Mouse (Mus musculus) macrophage (primary cell): ENCODE data around the gene Plvap. TPM values are rescaled to one million over a fixed set of nuclear protein-coding genes. Genes with fewer than 3 reads are reported as not detected.
A peak's percentile ranks its signal among the peaks of the same experiment; 100 is the strongest.

Experiments
- H3K27ac ChIP-seq: fragments of 350-480 bp; formaldehyde crosslinking; 2 replicates; pipeline ENCODE4 v1.9.0; 2021
- H3K36me3 ChIP-seq: fragments of 350-480 bp; formaldehyde crosslinking; 2 replicates; pipeline ENCODE4 v1.9.0; 2021; ENCODE audit errors: inconsistent target
- H3K4me3 ChIP-seq: fragments of 350-480 bp; formaldehyde crosslinking; 2 replicates; pipeline ENCODE4 v1.9.0; 2021; ENCODE audit errors: inconsistent target
- H3K79me2 ChIP-seq: fragments of 350-480 bp; formaldehyde crosslinking; 2 replicates; pipeline ENCODE4 v1.9.0; 2021; ENCODE audit errors: inconsistent target
- WGBS: methylation state at CpG from one replicate; pipeline ENCODE4 v1.1.7; 2026; ENCODE audit warnings: inconsistent platforms; ENCODE audit not compliant: missing documents; 5-methylcytosine and 5-hydroxymethylcytosine counted together
- polyA plus RNA-seq: library from polyadenylated mRNA; stranded (reverse); fragments of 250-400 nt; gene quantifications from 3 replicates; pipeline ENCODE4 v1.2.4, GENCODE M21; 2018; ENCODE audit warnings: inconsistent platforms

Plvap gene
- polyA plus RNA-seq, 1 experiment from 2014 or later, result not detected

DNA sequence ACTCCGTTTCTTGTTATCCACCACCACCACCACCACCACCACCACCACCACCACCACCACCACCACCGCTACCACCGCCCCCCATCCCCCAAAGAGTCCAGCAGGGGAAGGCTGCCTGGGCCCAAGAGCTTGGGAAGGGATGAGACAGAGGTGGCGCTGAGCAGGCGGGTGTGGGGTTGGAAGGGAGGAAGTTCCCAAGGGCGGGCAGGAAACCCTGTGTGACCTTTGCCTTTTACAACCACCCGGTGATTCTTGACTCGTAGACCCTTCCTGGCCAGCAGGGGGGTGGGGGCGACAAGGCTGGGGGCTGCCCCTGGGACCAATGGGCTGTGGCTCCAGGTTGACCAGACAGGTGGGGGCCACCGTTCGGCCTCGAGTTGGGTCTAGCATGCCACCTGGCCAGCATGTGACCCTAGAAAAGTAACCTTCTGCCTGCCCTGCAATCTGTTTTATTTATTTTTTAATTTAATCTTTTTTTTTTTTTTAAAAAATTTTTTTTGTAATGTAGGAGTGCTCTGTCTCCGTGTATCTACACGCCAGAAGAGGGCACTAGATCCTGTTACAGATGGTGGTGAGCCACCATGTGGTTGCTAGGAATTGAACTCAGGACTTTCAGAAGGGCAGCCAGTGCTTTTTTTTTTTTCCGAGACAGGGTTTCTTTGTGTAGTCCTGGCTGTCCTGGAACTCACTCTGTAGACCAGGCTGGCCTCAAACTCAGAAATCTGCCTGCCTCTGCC lies 1.6 kb upstream of the Plvap start:
- H3K27ac ChIP-seq, result no peak overlapping the region
- H3K36me3 ChIP-seq, result no peaks in the 10 kb centered on the region
- no peak overlapping the region for H3K4me3 ChIP-seq
- WGBS, result 41% methylated on average over 12 of the region's 15 CpGs
- no peaks in the 10 kb centered on the region for H3K79me2 ChIP-seq

DNA sequence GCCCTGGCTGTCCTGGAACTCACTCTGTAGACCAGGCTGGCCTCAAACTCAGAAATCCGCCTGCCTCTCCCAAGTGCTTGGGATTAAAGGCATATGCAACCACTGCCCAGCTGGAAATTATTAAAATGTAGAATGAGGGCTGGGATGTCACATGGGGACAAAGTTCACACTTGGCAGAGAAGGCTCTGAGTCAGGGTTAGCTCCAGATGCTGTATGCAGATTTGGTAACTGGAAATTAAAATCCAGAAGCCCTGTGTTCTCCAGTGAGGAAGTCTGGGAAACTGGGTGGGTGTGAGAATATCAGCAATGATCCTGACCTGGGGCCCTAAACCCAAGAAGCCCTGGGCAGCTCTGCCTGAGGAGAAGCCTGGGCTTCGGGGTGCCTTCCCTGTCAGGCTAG lies 2.2 kb downstream of the Plvap start:
- H3K27ac ChIP-seq, result no peak overlapping the region
- WGBS, result 96% methylated on average over 2 of the region's 2 CpGs
- no peaks in the 10 kb centered on the region for H3K36me3 ChIP-seq
- H3K79me2 ChIP-seq, result no peaks in the 10 kb centered on the region
- H3K4me3 ChIP-seq, result no peak overlapping the region

DNA sequence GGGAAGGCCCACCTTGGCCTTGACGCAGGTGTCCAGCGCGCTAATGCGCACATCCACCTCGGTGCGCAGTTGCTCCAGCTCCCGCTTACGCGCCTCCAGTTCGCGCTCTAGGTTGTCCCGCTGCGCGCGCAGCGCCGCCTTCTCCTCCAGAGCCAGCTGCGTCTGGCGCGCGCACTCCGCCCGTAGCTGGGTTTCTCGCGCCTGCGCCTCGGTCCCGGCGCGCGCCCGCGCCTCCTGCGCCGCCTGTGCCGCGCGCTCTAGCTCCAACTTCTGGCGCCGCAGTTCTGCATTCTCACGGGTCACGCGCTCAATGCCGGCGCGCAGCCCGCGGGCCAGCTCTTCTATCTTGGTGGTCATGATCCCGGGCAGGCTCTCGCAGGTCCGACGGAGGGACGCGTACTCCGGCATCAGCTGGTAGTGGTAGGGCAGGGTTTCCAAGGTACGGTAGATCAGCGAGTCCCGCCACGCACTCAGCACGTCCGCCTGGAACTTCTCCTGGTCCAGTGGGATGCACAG lies 3.9 kb downstream of the Plvap start:
- no peak overlapping the region for H3K4me3 ChIP-seq
- no peaks in the 10 kb centered on the region for H3K36me3 ChIP-seq
- no peaks in the 10 kb centered on the region for H3K79me2 ChIP-seq
- no peak overlapping the region for H3K27ac ChIP-seq
- WGBS, result 2% methylated on average over 53 of the region's 61 CpGs

DNA sequence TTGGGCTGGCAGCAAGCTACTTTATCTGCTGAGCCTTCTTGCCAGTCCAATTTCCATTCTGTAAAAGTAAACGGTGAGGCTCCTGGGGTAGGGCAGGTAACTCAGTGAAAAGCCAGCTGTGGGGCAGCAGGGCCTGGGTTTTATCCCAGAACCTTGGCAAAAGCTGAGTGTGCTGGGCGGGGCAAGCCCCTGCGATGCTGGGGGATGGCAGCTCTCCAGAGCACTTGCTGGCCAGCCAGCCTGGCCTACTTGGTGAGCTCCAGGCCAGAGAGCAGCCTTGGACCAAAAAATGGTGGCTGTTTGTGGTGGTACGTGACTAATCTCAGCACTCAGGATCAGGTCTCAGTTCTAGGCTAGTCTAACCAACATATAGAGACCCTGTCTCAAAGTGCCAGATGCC lies 5.6 kb downstream of the Plvap start:
- no peaks in the 10 kb centered on the region for H3K36me3 ChIP-seq
- 90% methylated on average over 4 of the region's 4 CpGs for WGBS
- H3K79me2 ChIP-seq, result no peaks in the 10 kb centered on the region
- H3K27ac ChIP-seq, result no peak overlapping the region
- H3K4me3 ChIP-seq, result no peak overlapping the region

DNA sequence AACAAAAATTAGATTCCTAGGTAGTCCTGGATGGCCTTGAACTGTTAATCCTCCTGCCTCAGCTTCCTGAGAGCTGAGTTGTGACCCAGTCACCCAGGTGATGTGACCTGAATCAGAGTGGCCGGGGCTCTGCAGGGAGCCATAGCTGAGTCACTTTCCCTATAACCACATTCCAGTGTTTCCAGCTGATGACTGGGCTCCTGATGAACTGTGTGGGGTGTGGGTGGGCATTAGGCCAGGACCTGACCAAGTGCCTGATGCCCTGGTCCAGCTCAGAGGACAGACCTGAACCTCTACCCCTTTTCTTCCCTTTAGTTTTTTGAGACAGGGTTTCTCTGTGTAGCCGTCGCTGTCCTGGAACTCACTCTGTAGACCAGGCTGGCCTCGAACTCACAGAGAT lies 6.2 kb downstream of the Plvap start:
- 100% methylated on average over 4 of the region's 4 CpGs for WGBS
- Histone ChIP-seq H3K27ac (no peak overlapping the region), H3K36me3 (no peaks in the 10 kb centered on the region), H3K4me3 (no peak overlapping the region), H3K79me2 (no peaks in the 10 kb centered on the region)

DNA sequence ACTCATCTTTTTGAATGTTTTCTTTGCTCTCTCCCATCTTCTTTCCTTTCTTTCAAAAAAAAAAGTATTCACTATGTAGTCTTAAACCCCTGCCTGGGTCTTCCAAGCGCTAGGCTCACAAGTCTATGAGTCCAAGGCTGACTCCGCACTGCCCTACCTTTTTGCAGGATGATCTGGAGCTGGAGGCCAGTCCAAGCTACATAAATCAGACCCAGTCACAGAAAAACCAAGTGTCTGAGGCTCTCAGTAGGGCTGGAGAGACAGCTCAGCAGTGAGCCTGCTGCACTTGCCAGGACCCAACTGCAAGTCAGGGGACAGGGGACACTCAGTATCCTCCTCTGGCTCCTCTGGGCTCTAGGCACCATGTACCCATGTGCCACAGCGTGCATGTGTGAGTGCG lies 7.2 kb downstream of the Plvap start:
- no peak overlapping the region for H3K27ac ChIP-seq
- no peaks in the 10 kb centered on the region for H3K36me3 ChIP-seq
- H3K4me3 ChIP-seq, result no peak overlapping the region
- no peaks in the 10 kb centered on the region for H3K79me2 ChIP-seq
- 98% methylated on average over 4 of the region's 4 CpGs for WGBS

DNA sequence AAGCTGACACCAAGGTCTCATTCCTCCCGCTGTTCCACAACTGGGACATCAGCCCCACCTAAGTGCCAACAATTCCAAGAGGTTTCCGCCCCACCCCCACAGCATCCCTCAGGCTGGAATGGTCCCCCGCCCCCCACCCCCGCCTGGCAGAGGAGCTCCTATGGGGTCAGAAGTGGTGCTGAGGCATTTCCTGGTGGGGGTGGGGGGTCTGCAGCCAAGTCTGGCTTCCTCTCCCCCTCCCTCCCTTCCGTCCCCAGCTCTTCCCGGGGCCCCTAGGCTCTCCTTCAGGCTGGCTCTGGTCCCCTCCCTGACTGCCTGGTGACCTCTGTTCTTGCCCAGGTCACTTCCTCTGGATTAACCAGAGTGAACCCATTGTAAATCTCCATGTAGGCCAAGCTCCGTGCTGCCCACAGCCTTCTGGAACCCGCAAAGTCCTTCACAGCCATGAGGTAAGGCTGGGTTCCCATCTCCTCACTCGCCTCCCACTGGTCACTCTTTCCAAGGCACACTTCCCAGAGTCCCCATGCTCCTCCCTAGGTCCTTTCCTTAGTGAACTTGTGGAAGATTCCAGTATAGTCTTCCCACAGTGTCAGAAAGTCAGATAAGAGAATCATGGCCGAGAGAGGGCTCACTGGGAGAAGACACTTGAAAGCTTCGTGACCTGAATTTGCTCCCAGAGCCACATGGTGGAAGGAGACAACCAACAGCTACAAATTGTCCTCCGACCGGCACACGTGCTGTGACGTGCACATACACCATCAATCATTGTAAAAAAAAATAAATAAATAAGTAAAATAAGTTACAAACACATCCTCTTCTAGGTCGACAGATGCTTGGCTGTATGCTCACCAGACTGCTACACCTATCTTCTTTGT lies 12.5 kb downstream of the Plvap start:
- Histone ChIP-seq H3K4me3 (no peak overlapping the region), H3K36me3 (peaks cover 5% of the 10 kb centered on the region; the same call in 1 of the 2 replicates), H3K27ac (no peak overlapping the region), H3K79me2 (no peaks in the 10 kb centered on the region)
- 74% methylated on average over 14 of the region's 16 CpGs for WGBS

DNA sequence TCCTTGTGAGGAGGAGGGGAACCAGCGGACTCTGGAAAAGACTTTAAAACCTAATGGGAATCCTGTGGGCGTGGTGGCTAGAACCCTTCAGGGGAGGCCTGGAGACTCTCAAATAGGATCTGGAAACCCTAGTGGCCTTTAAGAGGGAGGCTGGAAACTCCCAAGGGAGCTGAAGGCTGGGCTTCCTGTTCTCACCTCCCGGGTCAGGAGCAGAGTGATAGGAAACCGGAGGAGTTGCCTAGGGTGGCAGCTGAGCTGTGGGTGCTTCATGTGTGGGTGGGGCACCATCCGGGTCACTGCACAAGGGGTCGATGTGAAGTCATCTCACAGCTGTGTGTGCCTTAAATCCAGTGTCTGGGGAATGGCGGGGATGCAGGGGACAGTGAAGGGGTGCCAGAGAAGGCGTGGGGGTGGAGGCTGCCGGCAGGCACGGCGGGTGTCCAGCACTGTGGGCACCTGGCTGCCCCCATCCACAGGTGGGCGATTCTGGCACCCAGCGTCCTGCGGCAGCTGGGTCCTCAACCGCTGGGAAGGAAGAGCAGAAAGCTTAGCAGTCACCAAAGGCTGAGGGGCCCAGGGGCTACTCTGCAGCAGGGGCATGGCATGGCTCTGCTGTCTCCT lies 13.6 kb downstream of the Plvap start:
- no peaks in the 10 kb centered on the region for H3K79me2 ChIP-seq
- H3K36me3 ChIP-seq, result peaks cover 9% of the 10 kb centered on the region; the same call in 1 of the 2 replicates
- WGBS, result 85% methylated on average over 15 of the region's 15 CpGs
- H3K27ac ChIP-seq, result no peak overlapping the region
- H3K4me3 ChIP-seq, result no peak overlapping the region

DNA sequence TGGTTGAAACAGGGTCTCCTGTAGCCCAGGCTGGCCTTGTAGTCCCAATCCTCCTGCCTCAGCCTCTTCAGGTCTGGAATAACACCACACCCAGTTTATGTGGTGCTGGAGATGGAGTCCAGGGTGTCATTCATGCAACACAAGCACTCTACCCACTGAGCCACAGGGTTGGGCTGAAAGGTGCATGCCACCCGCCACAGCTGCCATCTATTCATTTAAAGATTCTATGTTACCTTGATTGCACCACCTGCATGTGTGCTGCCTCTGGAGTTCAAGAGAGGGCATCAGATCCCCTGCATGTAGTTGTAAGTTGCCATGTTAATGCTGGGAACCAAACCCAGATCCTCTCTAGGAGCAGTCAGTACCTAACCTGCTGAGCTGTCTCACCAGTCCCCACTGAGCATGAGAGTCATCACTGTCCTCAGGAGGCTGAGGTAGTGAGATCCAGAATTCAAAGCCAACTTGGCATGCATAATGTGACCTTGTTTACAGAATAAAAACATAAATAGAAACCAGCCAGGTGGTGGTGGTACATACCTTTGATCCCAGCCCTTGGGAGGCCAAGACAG lies 14.4 kb downstream of the Plvap start:
- H3K79me2 ChIP-seq, result no peaks in the 10 kb centered on the region
- WGBS, result 86% methylated on average over 1 of the region's 1 CpGs
- H3K27ac ChIP-seq, result no peak overlapping the region
- peaks cover 13% of the 10 kb centered on the region; the same call in 1 of the 2 replicates for H3K36me3 ChIP-seq
- no peak overlapping the region for H3K4me3 ChIP-seq

DNA sequence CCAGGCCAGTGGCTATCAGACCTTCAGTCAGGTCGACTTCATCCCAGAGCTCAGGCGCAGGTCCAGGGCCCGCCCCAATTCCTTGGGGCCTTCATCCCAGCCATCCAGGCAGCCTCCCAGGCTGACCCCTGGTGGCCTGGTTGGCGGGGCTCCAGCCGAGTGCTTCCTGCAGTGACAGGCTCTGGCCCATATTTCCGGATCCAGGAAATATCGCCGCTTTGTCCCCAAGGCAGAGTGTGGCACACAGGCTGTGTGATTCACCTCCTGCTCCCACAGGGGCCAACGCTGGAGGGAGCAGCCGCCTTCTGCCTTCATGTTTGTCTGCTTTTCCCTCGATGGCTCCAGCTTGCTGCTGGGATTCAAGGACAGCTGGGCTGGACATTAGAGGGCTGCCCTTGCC lies 15.1 kb downstream of the Plvap start:
- WGBS, result 86% methylated on average over 10 of the region's 11 CpGs
- Histone ChIP-seq H3K36me3 (peaks cover 17% of the 10 kb centered on the region; the same call in 1 of the 2 replicates), H3K4me3 (no peak overlapping the region), H3K79me2 (no peaks in the 10 kb centered on the region), H3K27ac (no peak overlapping the region)

DNA sequence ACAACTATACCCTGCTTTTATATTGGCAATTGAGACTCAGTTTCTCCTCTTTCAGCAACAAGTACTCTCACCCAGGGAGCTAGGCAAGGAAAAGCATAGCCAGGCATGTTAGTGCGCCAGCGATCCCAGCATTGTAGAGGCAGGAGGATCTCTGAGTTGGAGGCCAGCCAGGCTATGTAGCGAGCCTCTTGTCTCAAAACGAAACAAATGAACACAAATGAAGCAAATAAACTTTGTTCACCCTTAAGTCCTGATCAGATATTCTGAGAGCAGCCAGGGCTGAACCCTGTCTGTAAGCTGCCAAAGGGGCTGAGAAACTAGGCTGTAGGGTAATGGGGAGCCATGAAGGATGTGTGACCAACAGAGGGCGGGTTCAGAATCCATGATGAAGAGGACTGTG lies 15.7 kb downstream of the Plvap start:
- no peak overlapping the region for H3K27ac ChIP-seq
- 94% methylated on average over 5 of the region's 5 CpGs for WGBS
- peaks cover 20% of the 10 kb centered on the region; the same call in 1 of the 2 replicates for H3K36me3 ChIP-seq
- H3K79me2 ChIP-seq, result no peaks in the 10 kb centered on the region
- H3K4me3 ChIP-seq, result no peak overlapping the region

DNA sequence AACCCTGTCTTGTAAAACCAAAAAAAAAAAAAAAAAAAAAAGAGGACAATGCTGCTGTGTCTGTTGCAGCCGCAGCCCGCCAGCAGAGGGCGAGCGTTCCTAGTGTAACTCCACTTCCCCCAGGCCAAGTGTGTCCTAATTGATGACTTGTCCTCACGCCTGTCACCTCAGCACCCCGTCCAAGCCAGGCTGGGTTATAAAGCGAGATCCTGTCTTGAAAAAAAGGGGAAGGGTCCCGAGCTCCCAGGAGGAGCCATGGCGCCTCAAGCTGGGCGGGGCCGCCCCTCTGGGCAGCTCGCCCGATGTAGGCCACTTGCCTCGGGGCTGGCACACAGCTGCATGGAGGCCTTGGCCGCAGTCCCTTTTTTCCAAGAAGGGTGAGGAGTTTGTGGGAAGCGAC lies 16.5 kb downstream of the Plvap start:
- 25% methylated on average over 10 of the region's 16 CpGs for WGBS
- Histone ChIP-seq H3K36me3 (peaks cover 27% of the 10 kb centered on the region; the same call in 1 of the 2 replicates), H3K27ac (no peak overlapping the region), H3K79me2 (peaks cover 2% of the 10 kb centered on the region; the same call in 1 of the 2 replicates), H3K4me3 (no peak overlapping the region)

DNA sequence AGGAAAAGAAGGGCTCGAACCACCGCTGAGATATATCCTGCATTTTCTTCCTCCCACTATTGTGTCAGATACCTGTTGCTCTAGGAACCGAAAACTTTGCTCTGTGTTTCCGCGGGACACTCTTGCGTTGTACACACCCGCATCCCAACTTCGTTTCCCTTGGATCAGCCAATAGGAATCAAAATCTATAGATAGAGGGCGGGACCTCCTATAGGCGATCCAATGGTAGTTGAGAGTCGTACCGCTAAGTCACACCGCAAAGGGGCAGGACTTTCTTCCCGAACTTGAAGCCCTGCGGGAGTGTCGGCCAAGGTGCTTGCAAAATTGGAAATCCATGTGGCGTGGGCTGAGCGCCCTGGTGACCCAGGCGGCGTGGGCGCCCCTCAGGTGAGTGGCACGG lies 23.1 kb downstream of the Plvap start:
- Histone ChIP-seq H3K79me2 (peaks cover 12% of the 10 kb centered on the region), H3K27ac (peak overlapping the region; percentile 62), H3K36me3 (peaks cover 18% of the 10 kb centered on the region; the same call in 1 of the 2 replicates), H3K4me3 (peak overlapping the region; percentile 72)
- WGBS, result 0% methylated on average over 22 of the region's 22 CpGs

DNA sequence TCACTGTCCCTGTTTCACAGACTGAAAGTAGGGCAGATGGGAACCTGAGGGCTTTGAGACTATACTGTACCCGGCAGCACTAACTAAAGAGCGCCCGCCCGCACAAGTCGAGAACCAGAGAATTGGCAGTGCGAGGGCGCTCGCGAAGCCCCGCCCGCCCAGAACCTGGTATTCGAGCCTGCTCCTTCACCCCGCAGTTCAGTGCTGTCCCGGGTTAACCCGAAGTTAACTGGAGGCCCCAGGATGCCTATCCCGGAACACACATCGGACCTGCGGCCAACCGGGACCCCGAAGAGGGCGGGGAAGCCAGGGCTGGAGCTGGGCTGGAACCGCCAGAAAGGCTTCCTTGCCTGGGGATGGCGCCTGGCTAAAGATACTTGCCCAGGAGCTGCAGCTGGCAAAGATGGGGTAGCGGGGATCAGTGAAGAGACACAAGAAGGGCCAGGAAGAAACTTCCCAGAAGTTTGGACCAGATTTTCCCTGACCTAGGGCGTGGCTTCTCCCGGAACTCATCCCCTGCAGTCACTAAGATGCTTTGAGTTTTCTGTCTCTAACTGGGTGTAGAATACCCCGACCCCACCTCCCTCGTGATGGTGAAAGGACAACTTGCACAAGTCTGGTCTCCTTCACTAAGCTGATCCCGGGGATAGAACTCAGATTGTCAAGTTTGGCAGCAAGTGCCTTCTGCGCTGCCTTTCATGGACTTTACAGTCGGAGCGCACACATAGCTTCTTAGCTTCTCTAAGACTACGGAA lies 23.7 kb downstream of the Plvap start, which contains the start of gene Gtpbp3:
Gtpbp3 (plus strand) TSS at position 413 of the 755 bp plus-strand sequence.
- under 1% methylated on average over 33 of the region's 33 CpGs for WGBS
- Histone ChIP-seq H3K36me3 (peaks cover 18% of the 10 kb centered on the region; the same call in 1 of the 2 replicates), H3K27ac (peak within 1 kb of the TSS; percentile 62), H3K4me3 (peak within 1 kb of the TSS; percentile 72), H3K79me2 (peaks cover 12% of the 10 kb centered on the region)
